Mouse (Mus musculus): Measurements from ENCODE around the gene Ugt1a2.
A peak's percentile ranks its signal among the peaks of the same experiment; 100 is the strongest.
"Not testable (repeated sequence)": the region's sequence is repeated elsewhere in the genome, so short reads cannot be mapped to it uniquely, and the experiment has no call there.

Ugt1a2 gene

GRCm38 (mm10) chr1:88225301-88225700 is 24.9 kb downstream of the Ugt1a2 start:
- not testable (repeated sequence) for DNase-seq (ENCODE audit: low read depth, low spot score); H3K27me3 ChIP-seq (ENCODE audit: control insufficient read depth, insufficient read depth, low read length, poor library complexity, severe bottlenecking); H3K36me3 ChIP-seq (ENCODE audit: control insufficient read depth, insufficient read depth, low read length, poor library complexity, severe bottlenecking)

- peak; percentile 11 for DNase-seq (ENCODE audit: low read depth, low spot score)
- no peaks in the 10 kb centered on the region for H3K27me3 ChIP-seq (ENCODE audit: control insufficient read depth, insufficient read depth, low read length, poor library complexity, severe bottlenecking)
- no peaks in the 10 kb centered on the region for H3K36me3 ChIP-seq (ENCODE audit: control insufficient read depth, insufficient read depth, low read length, poor library complexity, severe bottlenecking)
Measured at GRCm38 (mm10) chr1:88225741-88226140, 25.3 kb downstream of the Ugt1a2 start.

GRCm38 (mm10) chr1:88226670-88227379 is 26.4 kb downstream of the Ugt1a2 start, which contains the start of gene Mroh2a:
TSS of gene Mroh2a (plus strand) at chr1:88226986.
- Histone ChIP-seq H3K36me3 (ENCODE audit: control insufficient read depth, insufficient read depth, low read length, poor library complexity, severe bottlenecking) (no peaks in the 10 kb centered on the region), H3K27me3 (ENCODE audit: control insufficient read depth, insufficient read depth, low read length, poor library complexity, severe bottlenecking) (no peaks in the 10 kb centered on the region)
- DNase-seq (ENCODE audit: low read depth, low spot score), result no peak

GRCm38 (mm10) chr1:88227482-88227881 is 27.1 kb downstream of the Ugt1a2 start:
- DNase-seq (ENCODE audit: low read depth, low spot score), result no peak
- Histone ChIP-seq H3K36me3 (ENCODE audit: control insufficient read depth, insufficient read depth, low read length, poor library complexity, severe bottlenecking) (no peaks in the 10 kb centered on the region), H3K27me3 (ENCODE audit: control insufficient read depth, insufficient read depth, low read length, poor library complexity, severe bottlenecking) (no peaks in the 10 kb centered on the region)

GRCm38 (mm10) chr1:88228121-88228520 is 27.7 kb downstream of the Ugt1a2 start:
- no peaks in the 10 kb centered on the region for H3K27me3 ChIP-seq (ENCODE audit: control insufficient read depth, insufficient read depth, low read length, poor library complexity, severe bottlenecking)
- no peaks in the 10 kb centered on the region for H3K36me3 ChIP-seq (ENCODE audit: control insufficient read depth, insufficient read depth, low read length, poor library complexity, severe bottlenecking)
- DNase-seq (ENCODE audit: low read depth, low spot score), result no peak

- no peaks in the 10 kb centered on the region for H3K36me3 ChIP-seq (ENCODE audit: control insufficient read depth, insufficient read depth, low read length, poor library complexity, severe bottlenecking)
- DNase-seq (ENCODE audit: low read depth, low spot score), result no peak
- no peaks in the 10 kb centered on the region for H3K27me3 ChIP-seq (ENCODE audit: control insufficient read depth, insufficient read depth, low read length, poor library complexity, severe bottlenecking)
Measured at GRCm38 (mm10) chr1:88229566-88229965, 29.2 kb downstream of the Ugt1a2 start.

GRCm38 (mm10) chr1:88229986-88230385 is 29.6 kb downstream of the Ugt1a2 start:
- DNase-seq (ENCODE audit: low read depth, low spot score), result no peak
- Histone ChIP-seq H3K27me3 (ENCODE audit: control insufficient read depth, insufficient read depth, low read length, poor library complexity, severe bottlenecking) (no peaks in the 10 kb centered on the region), H3K36me3 (ENCODE audit: control insufficient read depth, insufficient read depth, low read length, poor library complexity, severe bottlenecking) (no peaks in the 10 kb centered on the region)

GRCm38 (mm10) chr1:88230421-88230820 is 30.0 kb downstream of the Ugt1a2 start:
- Histone ChIP-seq H3K36me3 (ENCODE audit: control insufficient read depth, insufficient read depth, low read length, poor library complexity, severe bottlenecking) (no peaks in the 10 kb centered on the region), H3K27me3 (ENCODE audit: control insufficient read depth, insufficient read depth, low read length, poor library complexity, severe bottlenecking) (no peaks in the 10 kb centered on the region)
- no peak for DNase-seq (ENCODE audit: low read depth, low spot score)

- DNase-seq (ENCODE audit: low read depth, low spot score), result no peak
- no peaks in the 10 kb centered on the region for H3K36me3 ChIP-seq (ENCODE audit: control insufficient read depth, insufficient read depth, low read length, poor library complexity, severe bottlenecking)
Measured at GRCm38 (mm10) chr1:88230981-88231802, 30.8 kb downstream of the Ugt1a2 start.

GRCm38 (mm10) chr1:88231803-88232499 is 31.6 kb downstream of the Ugt1a2 start:
- no peaks in the 10 kb centered on the region for H3K27me3 ChIP-seq (ENCODE audit: control insufficient read depth, insufficient read depth, low read length, poor library complexity, severe bottlenecking)
- H3K36me3 ChIP-seq (ENCODE audit: control insufficient read depth, insufficient read depth, low read length, poor library complexity, severe bottlenecking), result no peaks in the 10 kb centered on the region

More at GRCm38 (mm10) chr1:88230981-88231802, 30.8 kb downstream of the Ugt1a2 start:
- H3K27me3 ChIP-seq (ENCODE audit: control insufficient read depth, insufficient read depth, low read length, poor library complexity, severe bottlenecking), result no peaks in the 10 kb centered on the region

GRCm38 (mm10) chr1:88232664-88233380 is 32.4 kb downstream of the Ugt1a2 start:
- DNase-seq (ENCODE audit: low read depth, low spot score), result no peak
- no peaks in the 10 kb centered on the region for H3K36me3 ChIP-seq (ENCODE audit: control insufficient read depth, insufficient read depth, low read length, poor library complexity, severe bottlenecking)
- H3K27me3 ChIP-seq (ENCODE audit: control insufficient read depth, insufficient read depth, low read length, poor library complexity, severe bottlenecking), result no peaks in the 10 kb centered on the region

More at GRCm38 (mm10) chr1:88231803-88232499, 31.6 kb downstream of the Ugt1a2 start:
- no peak for DNase-seq (ENCODE audit: low read depth, low spot score)

GRCm38 (mm10) chr1:88233421-88234247 is 33.2 kb downstream of the Ugt1a2 start:
- no peak for DNase-seq (ENCODE audit: low read depth, low spot score)
- H3K36me3 ChIP-seq (ENCODE audit: control insufficient read depth, insufficient read depth, low read length, poor library complexity, severe bottlenecking), result no peaks in the 10 kb centered on the region
- H3K27me3 ChIP-seq (ENCODE audit: control insufficient read depth, insufficient read depth, low read length, poor library complexity, severe bottlenecking), result no peaks in the 10 kb centered on the region

GRCm38 (mm10) chr1:88234248-88234610 is 33.8 kb downstream of the Ugt1a2 start:
- Histone ChIP-seq H3K36me3 (ENCODE audit: control insufficient read depth, insufficient read depth, low read length, poor library complexity, severe bottlenecking) (no peaks in the 10 kb centered on the region), H3K27me3 (ENCODE audit: control insufficient read depth, insufficient read depth, low read length, poor library complexity, severe bottlenecking) (no peaks in the 10 kb centered on the region)
- no peak for DNase-seq (ENCODE audit: low read depth, low spot score)

GRCm38 (mm10) chr1:88234646-88235045 is 34.2 kb downstream of the Ugt1a2 start:
- no peak for DNase-seq (ENCODE audit: low read depth, low spot score)
- H3K36me3 ChIP-seq (ENCODE audit: control insufficient read depth, insufficient read depth, low read length, poor library complexity, severe bottlenecking), result no peaks in the 10 kb centered on the region
- no peaks in the 10 kb centered on the region for H3K27me3 ChIP-seq (ENCODE audit: control insufficient read depth, insufficient read depth, low read length, poor library complexity, severe bottlenecking)

Data from splenic B cell, adult 2 months (primary cell).